Mouse (Mus musculus) frontal cortex, adult (tissue): Measurements from ENCODE around the gene Mpp3.
"Not testable (repeated sequence)": the region's sequence is repeated elsewhere in the genome, so short reads cannot be mapped to it uniquely, and the experiment has no call there.

Experiments used
- ATAC-seq: cut with Nextera tagmentation; 2 replicates; pipeline ENCODE4 v1.9.2; 2017; ENCODE audit warnings: mild to moderate bottlenecking, moderate library complexity, mixed read lengths; ENCODE audit not compliant: low TSS enrichment

Gene Mpp3

DNA sequence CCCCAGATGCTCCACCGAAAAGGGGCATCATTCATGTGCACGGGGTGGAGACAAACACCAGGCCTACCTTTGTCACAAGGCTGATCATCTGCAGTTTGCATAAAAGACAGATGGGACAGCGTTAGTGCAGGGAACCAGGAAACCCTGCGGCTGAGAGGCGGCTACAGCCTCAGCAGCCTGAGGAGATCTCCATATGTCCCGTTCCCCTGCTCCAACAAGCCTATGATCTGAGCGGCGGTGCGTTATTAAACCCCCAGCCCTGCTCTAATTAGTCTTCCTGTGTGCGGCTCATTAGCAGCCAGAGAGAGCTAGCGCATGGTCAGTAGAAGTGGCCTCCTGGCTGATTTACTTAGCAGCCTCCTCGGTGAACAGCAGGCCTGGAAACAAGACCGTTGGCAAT is 18.1 kb downstream of the Mpp3 start:
- ATAC-seq: peak; percentile 72; the same call in 1 of the 2 replicates

GRCm38 (mm10) chr11:102008954-102009637 is 19.2 kb downstream of the Mpp3 start:
- no peak for ATAC-seq

DNA sequence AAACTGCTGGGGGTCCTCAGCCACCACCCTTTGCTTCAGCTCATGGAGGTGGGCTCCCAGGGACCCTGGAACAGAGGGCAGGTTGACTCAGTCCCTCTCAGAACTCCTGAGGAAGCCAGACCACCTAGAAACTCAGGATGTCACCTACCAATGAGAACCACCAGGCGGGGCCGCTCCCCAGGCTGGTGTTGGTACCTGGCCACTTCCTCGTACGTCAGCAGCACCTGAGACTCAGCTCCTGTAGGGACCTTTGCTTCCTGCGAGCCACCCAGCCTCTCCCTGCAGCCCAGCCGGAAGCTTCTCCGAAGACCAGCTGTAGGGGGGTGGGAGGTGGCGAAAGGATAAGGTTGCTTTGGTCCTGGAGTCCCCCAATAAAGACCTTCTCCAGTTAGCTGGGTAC is 19.9 kb downstream of the Mpp3 start:
- ATAC-seq: no peak

- no peak for ATAC-seq
Measured at GRCm38 (mm10) chr11:102006688-102007087, 21.6 kb downstream of the Mpp3 start.

GRCm38 (mm10) chr11:102006271-102006670 is 22.0 kb downstream of the Mpp3 start:
- no peak for ATAC-seq

- ATAC-seq: no peak
Measured at GRCm38 (mm10) chr11:102004251-102004650, 24.0 kb downstream of the Mpp3 start.

GRCm38 (mm10) chr11:101999466-101999865 is 28.8 kb downstream of the Mpp3 start:
- no peak for ATAC-seq

DNA sequence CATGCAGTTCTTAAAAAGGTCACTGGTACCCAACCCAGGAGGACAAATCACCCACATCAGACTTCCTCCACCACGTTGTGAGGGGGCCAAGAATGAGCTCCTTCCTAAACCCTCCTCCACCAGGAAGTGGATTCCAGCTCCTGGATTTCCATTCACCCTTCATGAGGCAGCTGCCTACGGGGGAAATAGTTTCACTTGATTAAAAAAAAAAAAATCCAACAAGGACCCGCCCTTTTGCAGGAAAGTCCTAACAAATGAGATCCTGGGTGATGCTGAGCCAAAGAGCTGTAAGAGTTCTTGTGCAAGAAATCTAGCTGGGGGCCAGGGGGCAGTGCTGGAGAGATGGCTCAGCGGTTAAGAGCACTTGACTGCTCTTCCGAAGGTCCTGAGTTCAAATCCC is 30.0 kb downstream of the Mpp3 start:
- ATAC-seq: no peak

GRCm38 (mm10) chr11:101995938-101996337 is 32.3 kb downstream of the Mpp3 start:
- ATAC-seq: no peak

DNA sequence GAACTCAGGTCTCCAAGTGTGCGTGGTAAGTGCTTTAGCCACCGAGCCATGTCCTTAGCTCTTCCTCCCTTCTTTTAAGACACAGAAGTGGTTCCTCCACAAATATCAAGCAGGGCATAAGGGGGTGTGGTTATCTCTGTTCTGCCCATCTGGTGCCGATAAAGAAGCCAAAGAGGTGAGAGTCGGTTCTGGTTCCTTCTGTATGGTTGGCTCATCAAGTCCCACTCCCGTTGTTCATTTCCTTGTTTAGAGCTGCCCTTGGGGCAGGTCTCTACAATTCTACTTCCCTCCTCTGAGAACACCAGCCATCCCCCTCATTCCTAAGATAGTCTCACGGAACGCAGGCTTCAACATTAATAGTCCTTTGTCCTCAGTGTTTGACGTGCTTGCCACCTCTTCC is 34.2 kb downstream of the Mpp3 start:
- no peak for ATAC-seq

DNA sequence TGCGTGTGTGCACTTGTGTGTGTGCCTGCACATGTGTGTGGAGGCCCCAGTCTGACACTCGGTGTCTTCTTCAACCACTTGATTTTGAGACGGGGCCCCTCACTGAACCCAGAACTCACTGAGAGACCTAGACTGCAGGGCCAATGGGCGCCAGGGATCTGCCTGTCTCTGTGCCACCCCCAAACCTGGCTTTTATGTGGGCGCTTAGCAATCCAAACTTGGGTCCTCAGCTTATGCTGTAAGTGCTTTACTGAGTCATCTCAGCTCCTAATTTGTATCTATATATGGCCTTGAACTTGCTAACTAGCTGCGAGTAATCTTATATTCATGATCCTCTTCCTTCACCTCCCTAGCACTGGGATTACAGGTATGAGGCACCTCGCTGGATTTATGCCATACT is 35.9 kb downstream of the Mpp3 start:
- ATAC-seq: peak; percentile 82

- no peak for ATAC-seq
Measured at GRCm38 (mm10) chr11:101991813-101992212, 36.4 kb downstream of the Mpp3 start.

- peak; percentile 39; the same call in 1 of the 2 replicates for ATAC-seq
Measured at GRCm38 (mm10) chr11:101990244-101990643, 38.0 kb downstream of the Mpp3 start.

DNA sequence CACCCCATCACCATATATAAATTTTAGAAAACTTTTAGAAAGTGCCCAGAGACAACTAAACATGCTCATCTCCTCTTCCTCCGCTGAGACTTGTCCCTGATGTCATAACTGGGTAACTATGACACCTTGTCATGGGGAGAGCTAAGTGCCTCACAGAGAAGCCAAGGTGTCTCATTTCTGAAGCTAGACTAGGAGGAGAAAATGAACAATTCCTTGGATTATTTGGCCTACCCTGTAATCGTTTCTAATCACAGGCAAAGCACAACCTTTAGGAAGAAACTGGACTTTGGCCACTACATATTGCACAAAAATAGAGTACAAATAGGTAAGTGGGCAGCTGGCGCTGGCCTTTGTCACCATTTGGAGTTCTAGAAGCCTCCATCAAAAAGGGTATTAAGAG is 41.3 kb downstream of the Mpp3 start, which contains the start of gene Dusp3:
Gene Dusp3, minus strand, starts transcription at position 101 of the 400 bp plus-strand sequence.
- ATAC-seq: no peak

DNA sequence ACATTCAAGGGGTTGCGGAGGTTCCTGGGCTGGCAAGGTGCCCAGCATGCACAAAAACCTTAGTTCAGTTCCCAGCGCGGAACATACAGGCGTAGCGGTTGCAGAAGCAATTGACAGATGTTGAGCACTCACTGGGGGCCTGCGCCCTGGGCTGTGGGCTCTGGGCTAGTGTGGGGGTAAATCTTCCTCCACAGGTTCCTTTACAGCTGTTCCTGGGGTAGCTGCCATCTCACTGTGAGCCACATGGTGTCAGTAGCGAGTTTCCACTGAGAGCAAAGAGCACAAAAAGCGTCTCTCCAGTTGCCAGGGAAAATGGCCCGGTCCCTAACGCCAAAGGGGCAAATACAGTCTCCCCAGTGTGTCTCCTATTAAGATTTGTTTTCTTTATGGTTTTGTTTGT is 42.3 kb downstream of the Mpp3 start:
- ATAC-seq: no peak

GRCm38 (mm10) chr11:101985450-101985849 is 42.8 kb downstream of the Mpp3 start:
- not testable (repeated sequence) for ATAC-seq

DNA sequence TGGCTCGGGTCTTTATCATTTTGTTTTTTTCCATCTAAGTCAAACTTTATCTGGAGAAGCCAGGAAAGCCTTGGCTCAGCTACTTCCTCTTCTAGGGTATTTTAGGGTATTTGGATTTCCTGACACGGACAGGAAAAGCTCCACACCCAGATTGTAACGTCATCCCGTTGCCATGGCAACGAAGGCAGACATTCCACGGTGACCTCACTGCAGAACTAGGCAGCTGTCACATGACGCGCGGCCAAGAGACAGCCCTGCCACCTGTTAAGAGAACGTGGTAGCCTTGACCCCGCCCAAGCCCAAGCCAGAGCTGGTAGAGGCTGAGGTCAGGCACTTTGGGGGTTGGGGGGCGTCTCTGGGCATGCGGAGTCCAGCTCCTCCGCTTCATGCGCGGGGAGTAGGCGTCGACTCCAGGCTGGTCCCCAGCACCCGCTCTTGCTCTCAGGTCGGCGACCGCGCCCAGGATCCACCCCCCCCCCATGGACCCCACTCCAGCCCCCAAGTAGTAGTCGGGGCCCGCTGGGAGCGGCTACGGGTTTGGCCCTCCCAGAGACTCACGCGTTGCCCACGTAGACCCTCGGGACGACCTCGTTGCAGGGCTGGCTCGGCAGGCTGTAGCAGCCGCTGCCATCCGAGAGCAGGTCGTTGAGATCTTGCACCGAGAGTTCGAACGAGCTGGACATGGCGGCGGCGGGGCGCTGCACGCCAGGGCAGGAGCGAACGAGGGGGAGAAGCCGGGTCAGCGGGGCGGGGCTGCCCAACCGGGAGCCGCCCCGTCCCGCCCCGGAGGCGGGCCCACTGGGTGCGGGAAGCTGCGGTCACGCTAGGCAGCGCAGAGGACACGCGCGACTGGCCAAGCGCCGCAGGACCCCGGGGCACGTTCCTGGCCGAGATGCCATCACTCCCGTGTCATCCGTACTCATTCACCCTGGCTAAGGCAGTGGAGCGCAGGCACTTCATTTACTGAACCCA is 43.9 kb downstream of the Mpp3 start, which contains the start of gene Cfap97d1:
Gene Cfap97d1, plus strand, starts transcription at position 226 of the 972 bp plus-strand sequence.
- peak; percentile 63 for ATAC-seq

GRCm38 (mm10) chr11:101983431-101983921 is 44.8 kb downstream of the Mpp3 start:
- ATAC-seq: no peak

DNA sequence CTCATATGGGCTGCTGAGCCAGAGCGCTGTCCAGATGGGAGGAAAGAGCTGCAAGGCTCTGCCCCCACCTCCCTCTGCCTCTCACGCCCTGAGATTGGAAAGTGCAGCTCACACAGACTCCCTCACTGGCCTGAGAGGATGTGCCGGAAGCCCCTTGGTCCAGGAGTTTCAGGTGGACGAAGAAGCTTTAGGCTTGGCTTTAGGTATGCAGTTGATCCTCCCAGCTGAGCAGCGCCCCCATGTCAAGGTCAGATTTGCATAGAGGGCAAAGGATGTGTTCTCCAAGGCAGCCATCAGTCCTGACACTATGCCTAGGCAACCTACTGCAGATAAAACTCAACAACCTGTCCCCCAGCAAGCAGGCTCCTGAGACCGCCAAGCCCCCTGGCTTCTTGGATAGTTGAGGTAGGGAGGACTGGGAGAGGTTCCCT is 45.3 kb downstream of the Mpp3 start:
- ATAC-seq: 0 out of 2 replicates have a peak, but pooled peaks have one; percentile 21

- ATAC-seq: peak; percentile 22; the same call in 1 of the 2 replicates
Measured at GRCm38 (mm10) chr11:101981850-101982249, 46.4 kb downstream of the Mpp3 start.

GRCm38 (mm10) chr11:101980603-101981157 is 47.6 kb downstream of the Mpp3 start:
- ATAC-seq: no peak

DNA sequence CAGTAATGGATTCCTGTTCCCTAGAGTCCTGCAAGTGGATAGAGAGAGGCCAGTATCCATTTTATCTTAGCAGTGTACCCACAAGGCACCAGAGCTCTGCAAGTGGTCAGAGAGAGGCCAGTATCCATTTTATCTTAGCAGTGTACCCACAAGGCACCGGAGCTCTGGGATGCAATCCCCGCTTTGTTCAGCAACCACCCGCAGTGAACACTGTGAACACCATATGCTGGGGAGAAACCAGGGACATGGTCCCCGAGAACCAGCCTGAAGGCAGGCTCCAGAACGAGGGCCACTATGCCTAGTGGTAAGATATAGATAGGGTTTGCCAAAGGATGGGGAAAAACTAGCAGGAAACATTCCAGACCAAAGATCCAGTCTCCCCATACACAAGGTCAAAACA is 49.1 kb downstream of the Mpp3 start:
- ATAC-seq: no peak
